Mouse (Mus musculus) urinary bladder, postnatal 4 days (tissue): ENCODE measurements around the gene Grpr.

Experiments used
- DNase-seq, 2 experiments: peaks; one replicate each; pipeline ENCODE4 v3.0.0; 2021 to 2022; ENCODE audit warnings: low spot score in 2 of 2

Grpr gene

DNA sequence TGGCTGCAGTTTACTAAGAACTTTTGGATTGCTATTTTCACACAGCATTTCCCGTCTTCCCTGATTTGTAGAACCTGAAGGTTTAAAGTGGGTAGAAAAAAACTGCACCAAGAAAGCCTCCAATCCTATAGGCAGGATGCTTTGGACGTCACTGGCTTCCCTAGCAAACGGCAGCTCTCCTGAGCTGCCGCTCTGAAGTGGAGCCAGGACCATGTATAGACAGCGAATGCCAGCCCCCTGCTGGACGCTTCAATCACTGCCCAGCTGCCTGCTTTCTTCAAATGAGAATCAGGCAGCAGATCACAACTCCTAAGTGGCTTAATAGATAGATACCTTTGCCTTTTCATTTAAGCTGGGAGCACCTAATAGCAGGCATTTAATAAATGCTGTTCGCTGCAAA lies at the start of gene Grpr:
Gene Grpr (minus strand): TSS at position 12 of the 400 bp plus-strand sequence.
- no peak for DNase-seq

- no peak for DNase-seq
These were observed 11.0 kb upstream of the Grpr start for GRCm38 (mm10) chrX:163560521-163560920.

GRCm38 (mm10) chrX:163547042-163547441 lies 2.4 kb downstream of the Grpr start:
- no peak for DNase-seq

GRCm38 (mm10) chrX:163532836-163533235 lies 16.6 kb downstream of the Grpr start:
- DNase-seq, result no peak

- DNase-seq, result no peak
These were observed 30.4 kb downstream of the Grpr start for GRCm38 (mm10) chrX:163518963-163519541.

DNA sequence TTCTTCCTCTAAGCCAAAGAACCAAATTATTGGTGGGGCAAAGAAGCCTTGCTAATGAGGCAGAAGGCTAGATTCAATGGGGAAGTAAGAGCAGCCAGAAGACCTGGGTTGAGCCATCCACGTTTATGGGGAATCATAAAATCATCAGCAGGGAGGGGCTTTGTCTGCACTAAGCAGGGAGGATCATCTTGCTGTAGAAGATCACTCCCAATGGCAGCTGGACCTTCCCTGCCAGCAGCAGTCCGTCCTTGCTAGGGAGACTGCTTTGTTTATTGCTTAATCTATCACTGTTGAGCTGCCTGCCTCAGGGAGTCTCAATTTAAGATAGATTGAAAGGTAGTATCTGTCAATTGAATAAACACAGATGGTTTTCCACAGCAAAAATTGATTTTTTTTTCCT lies 37.7 kb downstream of the Grpr start:
- no peak for DNase-seq

DNA sequence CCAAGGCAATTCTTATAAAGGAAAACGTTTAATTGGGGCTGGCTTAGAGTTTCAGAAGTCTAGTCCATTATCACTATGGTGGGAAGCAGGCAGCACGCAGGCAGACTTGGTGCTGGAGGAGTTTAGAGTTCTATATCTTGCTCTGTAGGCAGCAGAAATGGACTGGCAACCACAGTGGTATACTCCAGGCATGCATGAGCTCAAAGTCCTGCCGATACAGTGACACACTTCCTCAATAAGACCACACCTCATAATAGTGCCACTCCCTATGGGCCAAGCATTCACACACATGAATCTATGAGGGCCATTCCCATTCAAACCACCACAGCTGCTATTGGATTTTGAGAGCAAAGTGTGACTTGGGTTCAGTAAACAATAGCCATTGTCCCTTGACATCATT lies 47.4 kb downstream of the Grpr start:
- no peak for DNase-seq
